Mouse (Mus musculus): ENCODE results near the gene Tra2a.

DNA sequence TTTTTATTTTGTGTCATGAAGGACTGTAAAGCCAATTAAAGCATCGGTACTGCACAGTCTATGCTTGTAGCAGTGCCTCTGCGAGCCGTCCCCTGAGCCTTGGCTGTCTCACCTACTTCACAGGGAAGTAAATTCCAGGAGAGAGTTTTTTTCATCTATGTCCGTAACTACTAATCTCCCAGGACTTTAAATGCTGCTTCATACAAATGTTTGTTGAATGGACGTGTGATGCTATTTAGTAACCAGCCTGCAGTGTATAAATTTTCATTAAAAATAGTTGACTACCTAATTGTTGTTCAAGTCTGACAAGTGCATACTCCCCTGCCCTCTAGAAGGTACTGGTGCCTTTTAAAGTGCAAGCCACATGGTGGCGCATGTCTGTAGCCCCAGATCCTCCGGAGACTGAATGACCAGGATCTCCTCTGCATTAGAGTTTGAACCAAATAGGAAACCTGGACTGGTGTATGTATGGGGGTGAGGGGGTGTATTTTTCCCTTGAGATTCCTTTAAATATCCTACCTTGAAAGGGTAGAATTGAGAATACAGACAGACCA lies 35.6 kb downstream of the Tra2a start:
- TF ChIP-seq POLR2A (IDR thresholded peaks at IDR 0.05; ENCODE audit: insufficient read depth, low read depth, low read length): no peak
- peak; percentile 77 for TF ChIP-seq CTCF (IDR thresholded peaks at IDR 0.05)
- no peak for TF ChIP-seq EP300 (IDR thresholded peaks at IDR 0.05; ENCODE audit: insufficient read depth, low read depth, low read length)

Measured in heart, adult 2 months (tissue).